ENCODE assay signal across 9 mouse cellular contexts in genomic region chr16:65370939-65371338, GRCm38 (mm10).
A peak's percentile ranks its signal among the peaks of the same experiment; 100 is the strongest.
DNase-seq lines count a peak whose midpoint lies in the region; ATAC-seq and TF ChIP-seq lines count a peak whose summit lies in the region.
"Had no signal": no experiment of that assay in that cellular context is flagged by ENCODE, and none has a peak within 500 bp of the region (broad histone marks: within the 10 kb centered on the region; RNA-seq: fewer than 3 reads in every experiment).

No protein-coding gene starts in this region.

- H3K27ac ChIP-seq in heart, embryonic 12.5 days (ENCODE audit: poor library complexity, severe bottlenecking): no peak overlapping the region
- no peak overlapping the region for H3K27ac ChIP-seq in midbrain, postnatal 0 days (ENCODE audit: low read depth, low read length)
- no peak overlapping the region for H3K27ac ChIP-seq in midbrain, embryonic 15.5 days
- no peak overlapping the region for H3K27ac ChIP-seq in forebrain, embryonic 15.5 days (replicated peaks)

- no peak overlapping the region for H3K4me3 ChIP-seq in heart, embryonic 12.5 days
- no peak overlapping the region for H3K4me3 ChIP-seq in midbrain, postnatal 0 days (ENCODE audit: low read depth, low read length)
- H3K4me3 ChIP-seq in midbrain, embryonic 15.5 days: no peak overlapping the region
- no peak overlapping the region for H3K4me3 ChIP-seq in forebrain, embryonic 15.5 days
- H3K4me3 ChIP-seq: erythroblast, embryonic 14.5 days had no signal

- peak; percentile 12 to 16 for DNase-seq in heart, adult 18-20 months
- peak; percentile 2 for DNase-seq in midbrain, postnatal 0 days (ENCODE audit: low spot score)
- DNase-seq in right cerebral cortex, adult 18-20 months: no peak
- no peak for DNase-seq in gastrocnemius, adult 8-10 months (ENCODE audit: low spot score in 2 of 2)

- H3K4me1 ChIP-seq in heart, embryonic 12.5 days (replicated peaks): no peaks in the 10 kb centered on the region
- no peaks in the 10 kb centered on the region for H3K4me1 ChIP-seq in midbrain, postnatal 0 days (ENCODE audit: insufficient read depth, low read length)
- no peaks in the 10 kb centered on the region for H3K4me1 ChIP-seq in midbrain, embryonic 15.5 days
- no peaks in the 10 kb centered on the region for H3K4me1 ChIP-seq in forebrain, embryonic 15.5 days

- H3K9ac ChIP-seq in heart, embryonic 12.5 days: no peak overlapping the region
- no peak overlapping the region for H3K9ac ChIP-seq in midbrain, postnatal 0 days (replicated peaks; ENCODE audit: low read length, poor library complexity, severe bottlenecking)
- H3K9ac ChIP-seq in midbrain, embryonic 15.5 days: no peak overlapping the region
- no peak overlapping the region for H3K9ac ChIP-seq in forebrain, embryonic 15.5 days (replicated peaks)

- no peak for ATAC-seq in heart, embryonic 12.5 days (ENCODE audit: insufficient number of reproducible peaks, low FRiP score)
- no peak for ATAC-seq in midbrain, postnatal 0 days (ENCODE audit: low FRiP score)
- ATAC-seq in midbrain, embryonic 15.5 days (replicated peaks): no peak
- ATAC-seq in forebrain, embryonic 15.5 days (replicated peaks): 0 out of 2 replicates have a peak, but pooled peaks have one; percentile 41
- no peak for ATAC-seq in inflammation-experienced regulatory T-cells, adult 6 months

- H3K27me3 ChIP-seq in heart, embryonic 12.5 days (replicated peaks): no peaks in the 10 kb centered on the region
- no peaks in the 10 kb centered on the region for H3K27me3 ChIP-seq in midbrain, postnatal 0 days (ENCODE audit: insufficient read depth, low read length)
- no peaks in the 10 kb centered on the region for H3K27me3 ChIP-seq in midbrain, embryonic 15.5 days (replicated peaks)
- H3K27me3 ChIP-seq in forebrain, embryonic 15.5 days: no peaks in the 10 kb centered on the region

- no peaks in the 10 kb centered on the region for H3K36me3 ChIP-seq in heart, embryonic 12.5 days
- H3K36me3 ChIP-seq in midbrain, postnatal 0 days (ENCODE audit: insufficient read depth, low read length): no peaks in the 10 kb centered on the region
- H3K36me3 ChIP-seq in midbrain, embryonic 15.5 days (replicated peaks): no peaks in the 10 kb centered on the region
- H3K36me3 ChIP-seq in forebrain, embryonic 15.5 days: no peaks in the 10 kb centered on the region

- 0 out of 2 replicates have a peak, but pooled peaks cover 4% of the 10 kb centered on the region for H3K9me3 ChIP-seq in heart, embryonic 12.5 days (replicated peaks)
- no peaks in the 10 kb centered on the region for H3K9me3 ChIP-seq in midbrain, postnatal 0 days (ENCODE audit: low read length)
- no peaks in the 10 kb centered on the region for H3K9me3 ChIP-seq in midbrain, embryonic 15.5 days
- H3K9me3 ChIP-seq in forebrain, embryonic 15.5 days: no peaks in the 10 kb centered on the region

- WGBS in heart, embryonic 12.5 days: 55% methylated on average over 2 of the region's 2 CpGs
- WGBS in midbrain, postnatal 0 days: 61% methylated on average over 2 of the region's 2 CpGs
- 59% methylated on average over 2 of the region's 2 CpGs for WGBS in midbrain, embryonic 15.5 days
- WGBS in forebrain, embryonic 15.5 days: 70% methylated on average over 2 of the region's 2 CpGs

- no peak overlapping the region for H3K4me2 ChIP-seq in heart, embryonic 12.5 days
- H3K4me2 ChIP-seq in midbrain, postnatal 0 days (ENCODE audit: low read depth, low read length, poor library complexity, severe bottlenecking): no peak overlapping the region
- no peak overlapping the region for H3K4me2 ChIP-seq in midbrain, embryonic 15.5 days
- H3K4me2 ChIP-seq in forebrain, embryonic 15.5 days (replicated peaks): no peak overlapping the region

- peak; percentile 55 for TF ChIP-seq CTCF in midbrain, postnatal 0 days (IDR thresholded peaks at IDR 0.05)

Comparison
In these comparisons a context has a peak if more than half of its experiments do, and no peak if none do; other contexts are left out.
1. DNase-seq: peak in heart, adult 18-20 months (2 of 2) and midbrain, postnatal 0 days (single experiment); none in right cerebral cortex, adult 18-20 months (single experiment) and gastrocnemius, adult 8-10 months (0 of 2).